7 mouse cellular contexts compared by ENCODE assay signal in genomic region chr5:115730314-115730713, GRCm38 (mm10). TPM values are rescaled to one million over a fixed set of nuclear protein-coding genes. Genes with fewer than 3 reads are reported as not detected.
A peak's percentile ranks its signal among the peaks of the same experiment; 100 is the strongest.
DNase-seq lines count a peak whose midpoint lies in the region; ATAC-seq lines count a peak whose summit lies in the region.

No protein-coding gene starts in this region.

- H3K27ac ChIP-seq in limb, embryonic 12.5 days = no peak overlapping the region
- no peak overlapping the region for H3K27ac ChIP-seq in limb, embryonic 10.5 days
- no peak overlapping the region for H3K27ac ChIP-seq in forebrain, embryonic 14.5 days (ENCODE audit: low read depth, low read length)
- no peak overlapping the region for H3K27ac ChIP-seq in kidney, embryonic 15.5 days
- H3K27ac ChIP-seq in stomach, embryonic 14.5 days (ENCODE audit: low read length) = no peak overlapping the region

- H3K4me3 ChIP-seq in limb, embryonic 12.5 days (replicated peaks) = no peak overlapping the region
- H3K4me3 ChIP-seq in limb, embryonic 10.5 days = no peak overlapping the region
- peak overlapping the region; percentile 64 for H3K4me3 ChIP-seq in forebrain, embryonic 14.5 days (ENCODE audit: low read depth, low read length)
- peak overlapping the region; percentile 71 for H3K4me3 ChIP-seq in kidney, embryonic 15.5 days (replicated peaks)
- H3K4me3 ChIP-seq in stomach, embryonic 14.5 days (ENCODE audit: low read depth, low read length) = peak overlapping the region; percentile 54; the same call in 1 of the 2 replicates

- WGBS in limb, embryonic 12.5 days = 74% methylated on average over 5 of the region's 5 CpGs
- WGBS in limb, embryonic 10.5 days = 79% methylated on average over 5 of the region's 5 CpGs
- WGBS in forebrain, embryonic 14.5 days = 67% methylated on average over 5 of the region's 5 CpGs
- WGBS in kidney, embryonic 15.5 days = 47% methylated on average over 5 of the region's 5 CpGs
- WGBS in stomach, embryonic 14.5 days = 74% methylated on average over 5 of the region's 5 CpGs

- intact Hi-C loops in left cerebral cortex, postnatal 10 days (cut with DNase I) = loop anchor here (5.0 kb wide), 1 partner anchor 78 kb away; no protein-coding TSS in a partner anchor

- no peak for DNase-seq in limb, embryonic 10.5 days (ENCODE audit: low spot score)
- DNase-seq in forebrain, embryonic 14.5 days (ENCODE audit: low spot score) = no peak
- no peak for DNase-seq in left cerebral cortex, postnatal 10 days (ENCODE audit: extremely low spot score in 1 of 2, low spot score in 2 of 2)
- DNase-seq in yolk sac, embryonic 10.5 days (ENCODE audit: low spot score) = no peak

- peaks cover 15% of the 10 kb centered on the region for H3K4me1 ChIP-seq in limb, embryonic 12.5 days (replicated peaks)
- peaks cover 20% of the 10 kb centered on the region for H3K4me1 ChIP-seq in limb, embryonic 10.5 days
- H3K4me1 ChIP-seq in forebrain, embryonic 14.5 days (ENCODE audit: control insufficient read depth, insufficient read depth, low read length) = peaks cover 8% of the 10 kb centered on the region; the same call in 1 of the 2 replicates
- peaks cover 26% of the 10 kb centered on the region for H3K4me1 ChIP-seq in kidney, embryonic 15.5 days
- peaks cover 5% of the 10 kb centered on the region; the same call in 1 of the 2 replicates for H3K4me1 ChIP-seq in stomach, embryonic 14.5 days (ENCODE audit: control insufficient read depth, insufficient read depth, low read length)

- no peak for ATAC-seq in limb, embryonic 12.5 days (ENCODE audit: insufficient number of reproducible peaks, insufficient read depth, low FRiP score, low TSS enrichment, low read depth)
- no peak for ATAC-seq in forebrain, embryonic 14.5 days
- ATAC-seq in kidney, embryonic 15.5 days (replicated peaks; ENCODE audit: low FRiP score) = no peak
- ATAC-seq in stomach, embryonic 14.5 days (ENCODE audit: insufficient number of reproducible peaks, insufficient read depth, low FRiP score, low read depth) = no peak

- H3K27me3 ChIP-seq in limb, embryonic 12.5 days = peaks cover 45% of the 10 kb centered on the region
- H3K27me3 ChIP-seq in limb, embryonic 10.5 days (ENCODE audit: low read depth, poor library complexity, severe bottlenecking) = peaks cover 44% of the 10 kb centered on the region
- H3K27me3 ChIP-seq in forebrain, embryonic 14.5 days (replicated peaks; ENCODE audit: control insufficient read depth, insufficient read depth, low read length) = peaks cover 3% of the 10 kb centered on the region; the same call in 1 of the 2 replicates
- peaks cover 43% of the 10 kb centered on the region for H3K27me3 ChIP-seq in kidney, embryonic 15.5 days
- peaks cover 7% of the 10 kb centered on the region for H3K27me3 ChIP-seq in stomach, embryonic 14.5 days (ENCODE audit: control insufficient read depth, insufficient read depth, low read length)

- H3K9ac ChIP-seq in limb, embryonic 12.5 days (replicated peaks) = no peak overlapping the region
- H3K9ac ChIP-seq in forebrain, embryonic 14.5 days (ENCODE audit: low read length) = peak overlapping the region; percentile 75
- no peak overlapping the region for H3K9ac ChIP-seq in kidney, embryonic 15.5 days
- H3K9ac ChIP-seq in stomach, embryonic 14.5 days (replicated peaks; ENCODE audit: low read depth, low read length) = no peak overlapping the region

- no peaks in the 10 kb centered on the region for H3K36me3 ChIP-seq in limb, embryonic 12.5 days
- H3K36me3 ChIP-seq in limb, embryonic 10.5 days = no peaks in the 10 kb centered on the region
- no peaks in the 10 kb centered on the region for H3K36me3 ChIP-seq in forebrain, embryonic 14.5 days (ENCODE audit: control insufficient read depth, insufficient read depth, low read length)
- H3K36me3 ChIP-seq in kidney, embryonic 15.5 days = no peaks in the 10 kb centered on the region
- no peaks in the 10 kb centered on the region for H3K36me3 ChIP-seq in stomach, embryonic 14.5 days (ENCODE audit: control insufficient read depth, insufficient read depth, low read length)

- H3K9me3 ChIP-seq in limb, embryonic 12.5 days = no peaks in the 10 kb centered on the region
- no peaks in the 10 kb centered on the region for H3K9me3 ChIP-seq in limb, embryonic 10.5 days (replicated peaks)
- no peaks in the 10 kb centered on the region for H3K9me3 ChIP-seq in forebrain, embryonic 14.5 days (replicated peaks; ENCODE audit: control insufficient read depth, low read length)
- no peaks in the 10 kb centered on the region for H3K9me3 ChIP-seq in kidney, embryonic 15.5 days (replicated peaks)
- no peaks in the 10 kb centered on the region for H3K9me3 ChIP-seq in stomach, embryonic 14.5 days (ENCODE audit: control insufficient read depth, low read depth, low read length)

- peak overlapping the region; percentile 99 for H3K4me2 ChIP-seq in limb, embryonic 12.5 days
- peak overlapping the region; percentile 82 for H3K4me2 ChIP-seq in forebrain, embryonic 14.5 days (ENCODE audit: low read length)
- peak overlapping the region; percentile 99 for H3K4me2 ChIP-seq in kidney, embryonic 15.5 days
- H3K4me2 ChIP-seq in stomach, embryonic 14.5 days (replicated peaks; ENCODE audit: low read depth, low read length) = peak overlapping the region; percentile 99

RNA-seq across cellular contexts. Expression of gene Bicdl1, which starts 1.1 kb away (rescaled TPM):
- polyA plus RNA-seq in limb, embryonic 12.5 days (2016; fragmentation: Nextera tagmentation; extraction: Ambion mirVana) = 10.1 and 10.8 TPM in 2 replicates
- 7.1 and 8.3 TPM in 2 replicates for polyA plus RNA-seq in limb, embryonic 10.5 days (2016; fragmentation: Nextera tagmentation; extraction: Ambion mirVana)
- 16.0 and 21.8 TPM in 2 replicates for polyA plus RNA-seq in forebrain, embryonic 14.5 days (2014; fragmentation: Nextera tagmentation; extraction: Ambion mirVana)
- 10.6 and 12.0 TPM in 2 replicates for polyA plus RNA-seq in kidney, embryonic 15.5 days (2015; fragmentation: Nextera tagmentation; extraction: Ambion mirVana)
- 10.4 and 11.6 TPM in 2 replicates for polyA plus RNA-seq in stomach, embryonic 14.5 days (2014; fragmentation: Nextera tagmentation; extraction: Ambion mirVana)
- 100 to 1,000 TPM; 120 to 129 TPM for total RNA-seq in left cerebral cortex, postnatal 10 days (2021)

Comparison
In these comparisons a context has a peak if more than half of its experiments do, and no peak if none do; other contexts are left out.
1. H3K4me3 ChIP-seq: peak in forebrain, embryonic 14.5 days (single experiment), kidney, embryonic 15.5 days (single experiment) and stomach, embryonic 14.5 days (single experiment); none in limb, embryonic 12.5 days (single experiment) and limb, embryonic 10.5 days (single experiment).
2. Peak in every context shown above with its lines, with median percentiles within 50 percentile points of each other: H3K4me2 ChIP-seq.